Mouse (Mus musculus): ENCODE measurements around the gene Col16a1.

- no peak for TF ChIP-seq CTCF (IDR thresholded peaks at IDR 0.05; ENCODE audit: low read depth, low read length)
- no peak for TF ChIP-seq POLR2A (IDR thresholded peaks at IDR 0.05; ENCODE audit: borderline replicate concordance, low read depth, low read length)
Measured at GRCm38 (mm10) chr4:130125935-130126334, 78.3 kb downstream of the Col16a1 start.

Measured in bone marrow macrophage, adult 2 months (primary cell).